In genomic region chr12:104822838-104823599, GRCm38 (mm10) we compare ENCODE assay signal across 17 mouse cellular contexts. TPM values are rescaled to one million over a fixed set of nuclear protein-coding genes. Genes with fewer than 3 reads are reported as not detected.
A peak's percentile ranks its signal among the peaks of the same experiment; 100 is the strongest.
DNase-seq lines count a peak whose midpoint lies in the region; ATAC-seq and TF ChIP-seq lines count a peak whose summit lies in the region.
"Had no signal": no experiment of that assay in that cellular context is flagged by ENCODE, and none has a peak within 500 bp of the region (broad histone marks: within the 10 kb centered on the region; RNA-seq: fewer than 3 reads in every experiment).

No protein-coding gene starts in this region.

- H3K27ac ChIP-seq in hindbrain, postnatal 0 days, result no peak overlapping the region
- H3K27ac ChIP-seq in hindbrain, embryonic 10.5 days, result no peak overlapping the region
- no peak overlapping the region for H3K27ac ChIP-seq in midbrain, postnatal 0 days (ENCODE audit: low read depth, low read length)
- H3K27ac ChIP-seq in midbrain, embryonic 11.5 days (ENCODE audit: low read depth, low read length), result no peak overlapping the region
- no peak overlapping the region for H3K27ac ChIP-seq in hindbrain, embryonic 16.5 days (ENCODE audit: low read depth, low read length)
- H3K27ac ChIP-seq: limb, embryonic 13.5 days; macrophage; neural tube, embryonic 12.5 days had no signal

- no peak overlapping the region for H3K9ac ChIP-seq in hindbrain, postnatal 0 days (replicated peaks; ENCODE audit: low read length)
- no peak overlapping the region for H3K9ac ChIP-seq in midbrain, postnatal 0 days (replicated peaks; ENCODE audit: low read length, poor library complexity, severe bottlenecking)
- H3K9ac ChIP-seq in midbrain, embryonic 11.5 days (ENCODE audit: low read length), result no peak overlapping the region
- no peak overlapping the region for H3K9ac ChIP-seq in hindbrain, embryonic 16.5 days (ENCODE audit: low read depth, low read length)
- H3K9ac ChIP-seq: limb, embryonic 13.5 days; neural tube, embryonic 12.5 days had no signal

- WGBS in hindbrain, postnatal 0 days, result 79% methylated on average over 10 of the region's 10 CpGs
- 88% methylated on average over 10 of the region's 10 CpGs for WGBS in hindbrain, embryonic 10.5 days
- WGBS in midbrain, postnatal 0 days, result 94% methylated on average over 10 of the region's 10 CpGs
- WGBS in midbrain, embryonic 11.5 days, result 87% methylated on average over 10 of the region's 10 CpGs
- WGBS in hindbrain, embryonic 16.5 days, result 91% methylated on average over 10 of the region's 10 CpGs

- peak; percentile 46 for TF ChIP-seq CTCF in hindbrain, postnatal 0 days (IDR thresholded peaks at IDR 0.05; ENCODE audit: low read depth)
- peak; percentile 22 for TF ChIP-seq CTCF in midbrain, postnatal 0 days (IDR thresholded peaks at IDR 0.05)

- no peak for DNase-seq in hindbrain, postnatal 0 days (ENCODE audit: low spot score)
- DNase-seq in hindbrain, embryonic 10.5 days (ENCODE audit: low spot score), result no peak
- DNase-seq in midbrain, postnatal 0 days (ENCODE audit: low spot score), result no peak
- DNase-seq in midbrain, embryonic 11.5 days (ENCODE audit: low spot score, missing footprints), result no peak
- DNase-seq in kidney, postnatal 25 days, result peak; percentile 61 to 91
- no peak for DNase-seq in thymus, postnatal 25 days
- DNase-seq in adrenal gland, postnatal 4 days (ENCODE audit: low spot score in 2 of 2), result no peak
- DNase-seq: adrenal gland, postnatal 10 days; B cell, adult 2 months; heart, postnatal 14 days; layer of hippocampus, postnatal 36 days; thymus, postnatal 4 days had no signal

- H3K9me3 ChIP-seq in hindbrain, postnatal 0 days (ENCODE audit: low read length), result no peaks in the 10 kb centered on the region
- H3K9me3 ChIP-seq in hindbrain, embryonic 10.5 days, result no peaks in the 10 kb centered on the region
- H3K9me3 ChIP-seq in midbrain, postnatal 0 days (ENCODE audit: low read length), result no peaks in the 10 kb centered on the region
- H3K9me3 ChIP-seq in midbrain, embryonic 11.5 days (ENCODE audit: control insufficient read depth, low read length), result no peaks in the 10 kb centered on the region
- no peaks in the 10 kb centered on the region for H3K9me3 ChIP-seq in hindbrain, embryonic 16.5 days (ENCODE audit: control insufficient read depth, low read length)
- H3K9me3 ChIP-seq: limb, embryonic 13.5 days; neural tube, embryonic 12.5 days had no signal

- no peak overlapping the region for H3K4me3 ChIP-seq in hindbrain, postnatal 0 days (ENCODE audit: low read length)
- no peak overlapping the region for H3K4me3 ChIP-seq in hindbrain, embryonic 10.5 days
- H3K4me3 ChIP-seq in midbrain, postnatal 0 days (ENCODE audit: low read depth, low read length), result no peak overlapping the region
- no peak overlapping the region for H3K4me3 ChIP-seq in midbrain, embryonic 11.5 days (ENCODE audit: low read depth, low read length)
- H3K4me3 ChIP-seq in hindbrain, embryonic 16.5 days (ENCODE audit: low read length), result no peak overlapping the region
- H3K4me3 ChIP-seq: limb, embryonic 13.5 days; neural tube, embryonic 12.5 days had no signal

- no peak; the same call in 1 of the 2 replicates for ATAC-seq in hindbrain, postnatal 0 days
- no peak for ATAC-seq in midbrain, postnatal 0 days (ENCODE audit: low FRiP score)
- no peak for ATAC-seq in midbrain, embryonic 11.5 days (ENCODE audit: low FRiP score)
- no peak for ATAC-seq in hindbrain, embryonic 16.5 days
- ATAC-seq: midbrain, embryonic 16.5 days had no signal

- H3K36me3 ChIP-seq in hindbrain, postnatal 0 days (ENCODE audit: insufficient read depth, low read length), result no peaks in the 10 kb centered on the region
- no peaks in the 10 kb centered on the region for H3K36me3 ChIP-seq in hindbrain, embryonic 10.5 days
- no peaks in the 10 kb centered on the region for H3K36me3 ChIP-seq in midbrain, postnatal 0 days (ENCODE audit: insufficient read depth, low read length)
- no peaks in the 10 kb centered on the region for H3K36me3 ChIP-seq in midbrain, embryonic 11.5 days (ENCODE audit: control insufficient read depth, insufficient read depth, low read length)
- no peaks in the 10 kb centered on the region for H3K36me3 ChIP-seq in hindbrain, embryonic 16.5 days (ENCODE audit: control insufficient read depth, insufficient read depth, low read length)
- H3K36me3 ChIP-seq: limb, embryonic 13.5 days; neural tube, embryonic 12.5 days had no signal

- no peak overlapping the region for H3K4me2 ChIP-seq in hindbrain, postnatal 0 days (ENCODE audit: low read depth, low read length)
- no peak overlapping the region for H3K4me2 ChIP-seq in midbrain, postnatal 0 days (ENCODE audit: low read depth, low read length, poor library complexity, severe bottlenecking)
- no peak overlapping the region for H3K4me2 ChIP-seq in midbrain, embryonic 11.5 days
- no peak overlapping the region for H3K4me2 ChIP-seq in hindbrain, embryonic 16.5 days (ENCODE audit: low read length)
- H3K4me2 ChIP-seq: limb, embryonic 13.5 days; neural tube, embryonic 12.5 days had no signal

- peaks cover 8% of the 10 kb centered on the region for H3K4me1 ChIP-seq in hindbrain, postnatal 0 days (ENCODE audit: insufficient read depth, low read length)
- H3K4me1 ChIP-seq in hindbrain, embryonic 10.5 days (replicated peaks), result peaks cover 40% of the 10 kb centered on the region
- H3K4me1 ChIP-seq in midbrain, postnatal 0 days (ENCODE audit: insufficient read depth, low read length), result no peaks in the 10 kb centered on the region
- peaks cover 2% of the 10 kb centered on the region; the same call in 1 of the 2 replicates for H3K4me1 ChIP-seq in midbrain, embryonic 11.5 days (ENCODE audit: control insufficient read depth, insufficient read depth, low read length)
- no peaks in the 10 kb centered on the region; the same call in none of the 2 replicates for H3K4me1 ChIP-seq in hindbrain, embryonic 16.5 days (ENCODE audit: control insufficient read depth, insufficient read depth, low read depth, low read length)

- H3K27me3 ChIP-seq in hindbrain, postnatal 0 days (ENCODE audit: insufficient read depth, low read length), result no peaks in the 10 kb centered on the region
- H3K27me3 ChIP-seq in hindbrain, embryonic 10.5 days (ENCODE audit: insufficient read depth, poor library complexity, severe bottlenecking), result peaks cover 2% of the 10 kb centered on the region; the same call in 1 of the 2 replicates
- H3K27me3 ChIP-seq in midbrain, postnatal 0 days (ENCODE audit: insufficient read depth, low read length), result no peaks in the 10 kb centered on the region
- no peaks in the 10 kb centered on the region for H3K27me3 ChIP-seq in midbrain, embryonic 11.5 days (ENCODE audit: control insufficient read depth, insufficient read depth, low read length)
- H3K27me3 ChIP-seq in hindbrain, embryonic 16.5 days (replicated peaks; ENCODE audit: control insufficient read depth, insufficient read depth, low read length), result no peaks in the 10 kb centered on the region
- H3K27me3 ChIP-seq: neural tube, embryonic 12.5 days had no signal

RNA-seq across cellular contexts. Expression of gene Clmn, which starts 41.9 kb away (rescaled TPM):
- total RNA-seq in hindbrain, postnatal 0 days (2014; rRNA removed), result 2.6 and 3.1 TPM in 2 replicates
- 1.7 and 2.6 TPM in 2 replicates for polyA plus RNA-seq in hindbrain, postnatal 0 days (2015; fragmentation: Nextera tagmentation; extraction: Ambion mirVana)
- 2.4 and 2.7 TPM in 2 replicates for polyA plus RNA-seq in hindbrain, embryonic 10.5 days (2016; fragmentation: Nextera tagmentation; extraction: Ambion mirVana)
- 2.2 and 3.1 TPM in 2 replicates for total RNA-seq in midbrain, postnatal 0 days (2014; rRNA removed)
- polyA plus RNA-seq in midbrain, postnatal 0 days (2015; fragmentation: Nextera tagmentation; extraction: Ambion mirVana), result 1.4 and 2.4 TPM in 2 replicates
- 1.9 and 2.5 TPM in 2 replicates for polyA plus RNA-seq in midbrain, embryonic 11.5 days (2014; fragmentation: Nextera tagmentation; extraction: Ambion mirVana)
- 1.2 TPM in 2 replicates for polyA plus RNA-seq in hindbrain, embryonic 16.5 days (2015; fragmentation: Nextera tagmentation; extraction: Ambion mirVana)
- 10 to 100 TPM; 20.3 to 26.9 TPM for total RNA-seq in adrenal gland, postnatal 4 days (2021)
- polyA plus RNA-seq: macrophage had no signal

Comparison
In these comparisons a context has a peak if more than half of its experiments do, and no peak if none do; other contexts are left out.
1. DNase-seq: peak in kidney, postnatal 25 days (2 of 2); none in hindbrain, postnatal 0 days (single experiment), hindbrain, embryonic 10.5 days (single experiment), midbrain, postnatal 0 days (single experiment), midbrain, embryonic 11.5 days (single experiment), thymus, postnatal 25 days (single experiment) and adrenal gland, postnatal 4 days (0 of 2).